Mouse (Mus musculus): ENCODE measurements around the gene Spint5.

GRCm38 (mm10) chr2:164757841-164758240 lies 42.7 kb downstream of the Spint5 start:
- TF ChIP-seq CTCF (IDR thresholded peaks at IDR 0.05; ENCODE audit: control insufficient read depth, insufficient read depth, insufficient replicate concordance, low read depth, low read length) (no peak), POLR2A (IDR thresholded peaks at IDR 0.05; ENCODE audit: control insufficient read depth, low read depth, low read length) (no peak)

All from testis, adult 2 months (tissue).